Mouse (Mus musculus) lung, embryonic 15.5 days (tissue): ENCODE data around the gene Sntg2. TPM values are rescaled to one million over a fixed set of nuclear protein-coding genes. Genes with fewer than 3 reads are reported as not detected.
A peak's percentile ranks its signal among the peaks of the same experiment; 100 is the strongest.

Experiments
- ATAC-seq: fragments of 200-750 bp; cut with Nextera tagmentation; 2 replicates; pipeline ENCODE4 v1.8.0; 2017; ENCODE audit warnings: moderate number of reproducible peaks, borderline replicate concordance; ENCODE audit not compliant: low FRiP score, low TSS enrichment; ENCODE audit errors: extremely low read depth
- H3K27ac ChIP-seq: fragments of 300-500 bp; sonication (generic); 2 replicates; pipeline ENCODE4 v1.5.1; 2015; ENCODE audit warnings: moderate library complexity, mild to moderate bottlenecking, inconsistent platforms
- H3K27me3 ChIP-seq: fragments of 300-500 bp; sonication (generic); 2 replicates; pipeline ENCODE4 v1.6.1; 2015; ENCODE audit warnings: inconsistent platforms
- H3K36me3 ChIP-seq: fragments of 300-500 bp; sonication (generic); 2 replicates; pipeline ENCODE4 v1.6.1; 2015; ENCODE audit warnings: inconsistent platforms
- H3K4me1 ChIP-seq: fragments of 300-500 bp; sonication (generic); 2 replicates; pipeline ENCODE4 v1.6.1; 2015; ENCODE audit warnings: inconsistent platforms
- H3K4me2 ChIP-seq: fragments of 300-500 bp; sonication (generic); 2 replicates; pipeline ENCODE4 v1.6.1; 2015; ENCODE audit warnings: inconsistent platforms, mild to moderate bottlenecking, moderate library complexity
- H3K4me3 ChIP-seq: fragments of 300-500 bp; sonication (generic); 2 replicates; pipeline ENCODE4 v1.5.1; 2015; ENCODE audit warnings: mild to moderate bottlenecking, inconsistent platforms
- H3K9ac ChIP-seq: fragments of 300-500 bp; sonication (generic); 2 replicates; pipeline ENCODE4 v1.6.1; 2015; ENCODE audit warnings: inconsistent platforms
- H3K9me3 ChIP-seq: fragments of 300-500 bp; sonication (generic); 2 replicates; pipeline ENCODE4 v1.6.1; 2016; ENCODE audit warnings: inconsistent platforms
- WGBS: fragments of 180-500 bp; shearing (Covaris S2); methylation state at CpG from one replicate; pipeline ENCODE4 v1.1.7; 2015; 5-methylcytosine and 5-hydroxymethylcytosine counted together
- polyA plus RNA-seq: library from polyadenylated mRNA; unstranded; fragments of >200 nt; fragmentation: Nextera tagmentation; extraction: Ambion mirVana; gene quantifications from 2 replicates; pipeline ENCODE4 v1.2.1, GENCODE M21; 2015

Sntg2 gene
- polyA plus RNA-seq, 1 experiment from 2014 or later = 12.2 TPM

DNA sequence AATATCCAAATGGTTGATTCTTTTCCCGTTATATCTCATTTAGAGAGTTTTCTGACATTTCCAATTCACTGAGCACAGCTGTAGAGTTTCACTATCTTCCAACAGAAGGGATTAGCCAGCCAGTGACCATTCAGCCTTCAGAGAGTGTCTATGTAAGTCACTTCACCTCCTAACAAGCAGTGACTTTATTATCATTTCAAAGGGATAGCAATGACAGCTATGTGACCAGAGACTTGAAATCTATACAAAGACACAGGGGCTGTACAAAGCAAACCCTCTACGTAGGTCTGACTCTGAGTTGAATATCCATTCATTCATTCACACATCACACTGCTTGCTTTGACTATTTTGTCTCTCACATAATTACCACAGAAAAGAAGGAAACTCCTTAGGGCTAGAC, 138.2 kb downstream of the Sntg2 start:
- no peak overlapping the region for H3K27ac ChIP-seq
- no peak overlapping the region for H3K9ac ChIP-seq
- no peaks in the 10 kb centered on the region for H3K27me3 ChIP-seq
- no peaks in the 10 kb centered on the region for H3K9me3 ChIP-seq
- WGBS = 75% methylated on average over 2 of the region's 2 CpGs
- no peaks in the 10 kb centered on the region for H3K4me1 ChIP-seq
- no peak overlapping the region for H3K4me2 ChIP-seq
- ATAC-seq = no peak
- no peaks in the 10 kb centered on the region for H3K36me3 ChIP-seq
- no peak overlapping the region for H3K4me3 ChIP-seq

DNA sequence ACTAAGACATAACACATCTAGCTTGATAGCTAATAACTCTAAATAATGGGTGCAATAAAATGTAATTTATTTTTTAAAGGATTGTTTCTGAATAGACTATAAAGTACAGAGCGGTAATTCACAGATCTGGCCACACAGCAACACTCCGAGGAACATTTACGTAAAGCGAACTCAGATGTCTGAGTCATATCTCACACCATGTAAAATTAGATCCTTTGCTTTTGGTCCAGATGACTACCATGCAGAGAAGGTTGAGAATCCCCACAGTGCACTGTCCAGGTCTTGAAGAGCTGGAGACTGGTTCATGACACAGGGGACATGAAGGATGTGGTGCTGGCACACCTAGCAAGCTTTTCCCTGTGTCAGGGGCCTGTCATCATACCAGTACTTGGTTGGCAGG, 145.2 kb downstream of the Sntg2 start:
- Histone ChIP-seq H3K9ac (no peak overlapping the region), H3K27ac (no peak overlapping the region), H3K4me2 (no peak overlapping the region), H3K36me3 (no peaks in the 10 kb centered on the region), H3K4me1 (no peaks in the 10 kb centered on the region), H3K4me3 (no peak overlapping the region), H3K27me3 (no peaks in the 10 kb centered on the region), H3K9me3 (no peaks in the 10 kb centered on the region)
- no peak for ATAC-seq
- WGBS = 94% methylated on average over 4 of the region's 4 CpGs

DNA sequence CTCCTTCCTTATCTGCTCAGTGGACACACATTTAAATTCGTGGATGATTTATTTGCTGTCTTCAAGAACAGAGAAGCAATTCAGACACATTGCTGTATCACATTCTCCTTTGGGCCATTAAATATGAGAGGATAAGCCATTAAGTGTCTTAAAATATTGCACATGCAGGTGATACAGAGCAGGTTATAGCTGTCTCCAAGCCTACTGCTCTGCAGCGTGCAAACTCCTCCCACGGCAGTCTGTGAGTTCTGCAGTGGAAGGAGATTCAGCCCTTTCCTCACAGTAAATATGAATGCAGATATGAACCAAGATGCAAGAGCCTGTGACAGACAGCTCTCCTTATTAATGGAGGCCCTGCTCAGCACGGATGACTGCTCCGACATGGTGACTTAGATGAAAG, 146.9 kb downstream of the Sntg2 start:
- H3K4me2 ChIP-seq = no peak overlapping the region
- no peak for ATAC-seq
- H3K9me3 ChIP-seq = no peaks in the 10 kb centered on the region
- H3K4me3 ChIP-seq = no peak overlapping the region
- no peak overlapping the region for H3K27ac ChIP-seq
- 65% methylated on average over 5 of the region's 5 CpGs for WGBS
- no peaks in the 10 kb centered on the region for H3K27me3 ChIP-seq
- no peak overlapping the region for H3K9ac ChIP-seq
- H3K4me1 ChIP-seq = no peaks in the 10 kb centered on the region
- no peaks in the 10 kb centered on the region for H3K36me3 ChIP-seq

DNA sequence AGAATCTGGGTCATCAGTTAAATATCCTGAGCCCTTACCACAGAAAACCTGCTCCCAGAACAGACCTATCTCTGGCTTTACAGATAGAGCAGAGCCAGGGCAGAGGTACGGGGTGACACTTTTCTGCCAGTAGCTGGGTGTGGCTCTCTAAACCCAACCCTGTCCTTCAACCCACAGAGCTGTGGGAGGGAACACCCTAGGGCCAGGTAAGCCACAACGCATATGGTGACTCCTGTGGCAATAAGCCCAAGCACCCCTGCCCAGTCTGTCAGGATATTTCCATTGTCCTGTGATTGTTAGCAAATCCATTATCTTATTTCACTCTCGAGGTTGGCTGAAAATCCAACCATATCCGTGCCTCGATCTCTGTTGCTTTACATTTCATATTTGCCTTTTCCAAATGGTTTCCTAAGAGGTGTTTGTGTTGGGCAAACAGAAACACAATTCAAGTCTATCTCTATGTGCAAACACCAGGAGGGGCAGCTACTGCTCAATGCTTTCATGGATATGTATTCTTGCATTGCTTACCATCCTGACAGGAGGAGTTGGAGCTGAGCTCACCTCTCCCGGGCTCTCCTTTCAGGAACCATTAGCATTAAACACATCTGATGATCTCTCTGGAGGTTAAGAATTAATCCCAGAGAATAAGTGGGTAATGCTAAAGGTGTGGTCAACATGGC, 156.3 kb downstream of the Sntg2 start:
- H3K9ac ChIP-seq = no peak overlapping the region
- no peaks in the 10 kb centered on the region for H3K4me1 ChIP-seq
- H3K4me3 ChIP-seq = no peak overlapping the region
- no peak overlapping the region for H3K4me2 ChIP-seq
- H3K36me3 ChIP-seq = no peaks in the 10 kb centered on the region
- H3K9me3 ChIP-seq = no peaks in the 10 kb centered on the region
- 57% methylated on average over 6 of the region's 6 CpGs for WGBS
- no peak overlapping the region for H3K27ac ChIP-seq
- H3K27me3 ChIP-seq = no peaks in the 10 kb centered on the region
- ATAC-seq = peak; percentile 27; the same call in 1 of the 2 replicates

DNA sequence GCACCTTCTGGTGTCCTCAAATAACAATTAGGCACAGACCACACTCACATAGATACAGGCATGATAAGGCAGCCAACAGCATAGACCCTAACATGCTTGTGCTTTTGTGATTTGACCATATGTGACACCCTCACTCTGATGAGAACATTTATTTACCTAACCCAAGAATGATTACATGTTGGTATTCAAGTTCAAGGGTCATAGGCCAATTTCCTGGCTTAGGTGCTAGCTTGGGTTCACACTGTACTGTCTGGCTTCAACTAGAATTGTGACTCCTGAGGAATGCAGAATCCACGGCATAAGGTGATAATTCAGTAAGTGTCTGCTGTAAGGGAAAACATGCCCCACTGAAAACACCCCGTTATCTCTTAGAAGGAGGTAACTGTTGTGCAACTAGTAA, 158.4 kb downstream of the Sntg2 start:
- Histone ChIP-seq H3K27me3 (no peaks in the 10 kb centered on the region), H3K4me2 (no peak overlapping the region), H3K9me3 (no peaks in the 10 kb centered on the region), H3K4me3 (no peak overlapping the region), H3K9ac (no peak overlapping the region), H3K27ac (no peak overlapping the region), H3K4me1 (no peaks in the 10 kb centered on the region), H3K36me3 (no peaks in the 10 kb centered on the region)
- WGBS = 36% methylated on average over 2 of the region's 2 CpGs
- no peak for ATAC-seq

DNA sequence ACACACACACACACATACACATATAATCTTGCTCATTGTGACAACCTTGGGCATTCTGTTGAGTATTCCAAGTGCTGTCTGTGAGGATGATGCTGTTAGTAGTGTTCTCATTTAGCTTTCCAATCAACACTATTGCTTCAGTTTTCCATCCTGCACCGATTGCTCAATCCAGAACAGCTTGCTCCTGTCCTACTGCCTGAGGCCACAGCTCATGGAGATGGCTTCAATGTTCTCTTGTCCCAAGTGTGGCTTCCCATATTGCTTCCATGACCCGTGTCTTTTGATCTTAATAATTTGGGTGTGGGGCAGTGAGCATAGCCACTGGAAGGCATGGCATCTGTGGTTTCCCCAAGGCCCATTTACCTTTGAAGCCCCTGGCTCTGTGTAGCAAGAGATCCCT, 162.8 kb downstream of the Sntg2 start:
- no peaks in the 10 kb centered on the region for H3K36me3 ChIP-seq
- H3K9ac ChIP-seq = no peak overlapping the region
- H3K4me3 ChIP-seq = no peak overlapping the region
- no peak overlapping the region for H3K27ac ChIP-seq
- H3K27me3 ChIP-seq = no peaks in the 10 kb centered on the region
- H3K9me3 ChIP-seq = no peaks in the 10 kb centered on the region
- H3K4me2 ChIP-seq = no peak overlapping the region
- WGBS = 86% methylated on average over 2 of the region's 2 CpGs
- no peaks in the 10 kb centered on the region for H3K4me1 ChIP-seq
- ATAC-seq = no peak

DNA sequence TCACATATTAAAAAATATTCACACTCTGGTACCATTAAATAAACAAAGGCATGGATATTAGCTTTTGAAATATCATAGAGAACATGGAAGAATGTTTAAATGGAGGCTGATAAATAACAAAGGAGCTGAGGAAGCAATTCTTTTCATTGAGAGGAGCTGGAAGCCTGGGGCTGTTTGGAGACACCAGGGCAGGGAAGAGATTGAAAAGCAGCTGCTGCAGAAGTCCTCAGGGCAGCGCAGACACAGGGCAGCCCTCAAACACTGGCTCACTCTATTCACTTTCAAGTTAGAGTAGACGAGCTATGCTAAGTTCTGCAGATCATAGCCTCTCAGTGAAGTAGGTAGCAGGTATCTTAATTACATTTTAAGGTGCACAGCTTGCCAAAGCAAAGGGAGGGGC, 164.6 kb downstream of the Sntg2 start:
- Histone ChIP-seq H3K9me3 (no peaks in the 10 kb centered on the region), H3K27me3 (no peaks in the 10 kb centered on the region), H3K36me3 (no peaks in the 10 kb centered on the region), H3K4me1 (no peaks in the 10 kb centered on the region), H3K9ac (no peak overlapping the region), H3K4me2 (no peak overlapping the region), H3K4me3 (no peak overlapping the region), H3K27ac (no peak overlapping the region)
- 58% methylated on average over 2 of the region's 2 CpGs for WGBS
- ATAC-seq = no peak

DNA sequence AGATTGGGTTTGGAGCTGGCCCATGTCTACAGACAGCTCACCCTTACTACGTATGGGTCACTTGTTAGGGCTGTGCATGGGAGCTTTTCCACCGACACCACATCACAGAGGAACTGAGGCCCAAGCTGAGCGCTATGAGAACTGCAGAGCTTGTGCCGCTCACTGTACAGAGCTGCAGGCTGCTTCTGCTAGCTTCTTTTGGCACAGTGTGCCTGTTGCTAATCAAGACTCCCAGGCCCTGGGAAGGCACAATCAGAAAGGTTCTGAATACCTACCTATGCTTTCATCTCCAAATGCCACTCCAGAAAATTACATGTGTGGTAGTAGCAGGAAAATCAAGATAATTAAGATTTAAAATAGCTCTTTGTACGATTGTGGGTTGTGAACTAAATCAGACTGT, 165.1 kb downstream of the Sntg2 start:
- no peaks in the 10 kb centered on the region for H3K9me3 ChIP-seq
- H3K4me1 ChIP-seq = no peaks in the 10 kb centered on the region
- H3K27ac ChIP-seq = no peak overlapping the region
- WGBS = 78% methylated on average over 5 of the region's 5 CpGs
- no peak overlapping the region for H3K4me2 ChIP-seq
- H3K4me3 ChIP-seq = no peak overlapping the region
- no peaks in the 10 kb centered on the region for H3K27me3 ChIP-seq
- ATAC-seq = no peak
- no peak overlapping the region for H3K9ac ChIP-seq
- H3K36me3 ChIP-seq = no peaks in the 10 kb centered on the region

DNA sequence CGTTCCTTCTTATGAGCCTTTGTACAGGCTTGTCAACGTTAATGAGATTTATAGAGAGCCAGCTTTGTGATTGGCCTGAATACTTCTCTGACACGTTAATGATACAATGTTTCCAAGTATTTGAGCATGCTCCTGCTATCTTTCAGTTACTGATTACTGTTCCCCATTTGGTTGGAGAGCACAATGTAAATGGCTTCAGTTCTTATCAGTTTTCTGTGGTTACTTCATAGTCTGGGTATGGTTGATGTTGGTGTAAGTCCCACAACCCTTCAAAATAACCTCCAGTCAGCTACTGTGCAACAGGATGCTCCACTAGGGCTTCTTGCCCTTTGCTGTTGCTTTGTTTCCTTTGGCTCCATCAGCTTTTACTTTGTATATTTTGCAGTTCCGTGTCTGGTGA, 168.7 kb downstream of the Sntg2 start:
- no peak for ATAC-seq
- 43% methylated on average over 4 of the region's 4 CpGs for WGBS

DNA sequence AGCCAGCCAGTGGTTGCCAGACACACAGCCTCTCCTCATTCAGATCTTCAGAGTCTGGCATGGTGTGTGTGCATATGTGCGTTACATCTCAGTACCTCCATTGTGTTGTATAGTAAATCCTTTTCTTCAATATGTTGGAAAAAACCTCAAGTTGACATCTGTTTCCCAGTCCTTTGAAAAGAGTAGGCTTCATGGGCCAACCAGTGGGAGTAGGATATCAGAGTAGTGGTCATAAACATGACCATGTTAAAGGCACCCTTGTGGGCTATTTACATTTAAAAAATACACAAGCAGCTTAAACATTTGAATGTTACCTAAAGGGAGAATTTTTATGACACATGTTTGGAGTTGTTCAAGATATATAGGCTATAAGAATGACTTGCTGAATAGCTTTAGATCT, 170.4 kb downstream of the Sntg2 start:
- Histone ChIP-seq H3K27me3 (no peaks in the 10 kb centered on the region), H3K27ac (no peak overlapping the region), H3K4me2 (no peak overlapping the region), H3K36me3 (no peaks in the 10 kb centered on the region), H3K4me1 (no peaks in the 10 kb centered on the region), H3K9ac (no peak overlapping the region), H3K9me3 (no peaks in the 10 kb centered on the region), H3K4me3 (no peak overlapping the region)
- 84% methylated on average over 1 of the region's 1 CpGs for WGBS
- no peak for ATAC-seq

More for the DNA sequence above, 168.7 kb downstream of the Sntg2 start:
- Histone ChIP-seq H3K27ac (no peak overlapping the region), H3K27me3 (no peaks in the 10 kb centered on the region), H3K4me3 (no peak overlapping the region), H3K4me1 (no peaks in the 10 kb centered on the region), H3K36me3 (no peaks in the 10 kb centered on the region), H3K9me3 (no peaks in the 10 kb centered on the region), H3K9ac (no peak overlapping the region), H3K4me2 (no peak overlapping the region)

DNA sequence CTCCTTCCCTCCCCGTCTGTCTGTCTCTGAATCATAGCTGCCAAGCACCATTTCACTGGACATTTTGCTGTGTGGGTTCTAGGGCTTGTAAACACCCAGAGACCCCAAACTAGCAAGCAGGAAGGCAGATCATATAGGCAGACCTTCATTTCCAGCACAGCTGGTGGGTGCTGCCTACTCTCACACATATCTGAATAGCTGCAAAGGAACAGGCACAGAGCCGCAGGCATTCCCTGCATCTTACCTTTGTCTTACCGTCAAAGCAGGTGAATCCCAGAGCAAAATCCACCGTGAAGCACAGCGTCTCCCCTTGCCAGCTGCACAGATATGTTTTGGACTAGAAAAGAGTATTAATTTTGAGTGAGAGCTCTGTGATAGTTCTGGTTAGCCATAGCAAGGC, 172.1 kb downstream of the Sntg2 start:
- WGBS = 76% methylated on average over 5 of the region's 5 CpGs
- ATAC-seq = no peak
- H3K4me3 ChIP-seq = no peak overlapping the region

DNA sequence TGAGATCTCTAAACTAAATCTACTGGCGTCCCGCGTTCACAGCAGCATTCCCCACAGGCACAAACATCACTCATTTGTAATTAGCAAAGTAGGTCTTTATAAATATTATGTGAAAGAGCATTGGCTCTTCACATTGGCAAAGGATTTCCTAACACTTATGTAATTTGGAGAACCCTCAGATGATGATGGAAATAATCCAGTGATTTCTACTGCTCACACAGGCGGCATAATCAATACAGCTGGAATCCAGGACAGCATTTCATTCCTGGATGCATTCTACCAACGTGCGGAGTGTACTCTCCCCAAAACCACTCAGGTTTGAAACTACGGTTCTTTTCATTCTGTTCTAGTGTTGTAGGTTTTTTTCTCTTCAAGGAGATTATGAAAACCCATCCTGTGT, 172.6 kb downstream of the Sntg2 start:
- H3K9me3 ChIP-seq = no peaks in the 10 kb centered on the region
- H3K4me1 ChIP-seq = no peaks in the 10 kb centered on the region
- H3K4me3 ChIP-seq = no peak overlapping the region
- H3K4me2 ChIP-seq = no peak overlapping the region
- 86% methylated on average over 7 of the region's 7 CpGs for WGBS
- H3K36me3 ChIP-seq = no peaks in the 10 kb centered on the region
- H3K27me3 ChIP-seq = no peaks in the 10 kb centered on the region
- no peak overlapping the region for H3K27ac ChIP-seq
- no peak for ATAC-seq
- no peak overlapping the region for H3K9ac ChIP-seq

More for the DNA sequence above, 172.1 kb downstream of the Sntg2 start:
- H3K27ac ChIP-seq = no peak overlapping the region
- H3K9ac ChIP-seq = no peak overlapping the region
- H3K27me3 ChIP-seq = no peaks in the 10 kb centered on the region
- H3K9me3 ChIP-seq = no peaks in the 10 kb centered on the region
- H3K4me2 ChIP-seq = no peak overlapping the region
- H3K36me3 ChIP-seq = no peaks in the 10 kb centered on the region
- no peaks in the 10 kb centered on the region for H3K4me1 ChIP-seq

DNA sequence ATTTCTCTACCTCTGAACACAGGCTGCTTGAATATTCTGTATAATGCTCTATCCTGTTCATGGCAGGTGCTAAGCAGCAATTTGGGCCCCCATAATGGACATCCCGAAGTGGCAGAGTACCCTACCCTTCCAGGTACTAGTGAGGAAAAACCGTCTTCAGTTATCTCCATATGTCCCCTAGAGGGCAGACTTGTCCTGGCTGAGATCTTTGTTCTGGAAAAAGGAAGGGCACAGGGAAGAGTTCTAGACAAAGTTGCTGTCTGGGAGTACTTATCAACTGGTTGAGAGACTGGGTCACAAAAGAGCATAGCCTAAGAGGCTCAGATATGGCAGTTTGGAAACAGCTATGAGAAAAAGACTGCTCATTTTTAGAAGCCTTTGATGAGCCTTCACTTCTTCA, 173.4 kb downstream of the Sntg2 start:
- no peaks in the 10 kb centered on the region for H3K36me3 ChIP-seq
- ATAC-seq = no peak
- 22% methylated on average over 2 of the region's 2 CpGs for WGBS
- H3K4me1 ChIP-seq = no peaks in the 10 kb centered on the region
- H3K4me3 ChIP-seq = no peak overlapping the region
- H3K27me3 ChIP-seq = no peaks in the 10 kb centered on the region
- no peak overlapping the region for H3K27ac ChIP-seq
- H3K4me2 ChIP-seq = no peak overlapping the region
- no peak overlapping the region for H3K9ac ChIP-seq
- H3K9me3 ChIP-seq = no peaks in the 10 kb centered on the region
